Mouse (Mus musculus) gastrocnemius, adult 2 months (tissue): Measurements from ENCODE around the gene Dclk1. TPM values are rescaled to one million over a fixed set of nuclear protein-coding genes. Genes with fewer than 3 reads are reported as not detected.

Experiments
- DNase-seq: peaks from one replicate; pipeline ENCODE4 v3.0.0; 2022
- H3K27ac ChIP-seq: fragments of 200-600 bp; 2 replicates; pipeline ENCODE4 v1.8.1; 2022; ENCODE audit warnings: mild to moderate bottlenecking
- H3K4me3 ChIP-seq: fragments of 200-600 bp; 2 replicates; pipeline ENCODE4 v1.8.1; 2022; ENCODE audit warnings: mild to moderate bottlenecking, moderate library complexity
- CTCF ChIP-seq: fragments of 200-600 bp; IDR thresholded peaks from 2 replicates; pipeline ENCODE4 v1.8.1; 2022; ENCODE audit warnings: antibody characterized with exemption, mild to moderate bottlenecking, moderate library complexity
- intact Hi-C: fragments of 180-260 bp; cut with DNase I; formaldehyde crosslinking; loops from one replicate; pipeline ENCODE4 v1.15.1; 2025
- total RNA-seq, 2 experiments: library from RNA; stranded (reverse); gene quantifications; 2 replicates each; pipeline ENCODE4 v1.2.3; 2021

The Dclk1 gene
- total RNA-seq, 2 experiments from 2014 or later, result 1.5 to 3.5 TPM

- no peak overlapping the region for H3K27ac ChIP-seq
- DNase-seq, result no peak
- no peak for TF ChIP-seq CTCF
- H3K4me3 ChIP-seq, result no peak overlapping the region
- intact Hi-C loops, result no loop called here
These were observed 297.2 kb downstream of the Dclk1 start for GRCm38 (mm10) chr3:55539400-55539799.

- intact Hi-C loops, result no loop called here
- Histone ChIP-seq H3K4me3 (0 out of 2 replicates have a peak overlapping the region, but pooled peaks have one; percentile 17), H3K27ac (no peak overlapping the region)
- TF ChIP-seq CTCF, result no peak
- DNase-seq, result peak; percentile 68
These were observed 297.7 kb downstream of the Dclk1 start for GRCm38 (mm10) chr3:55539811-55540293.

- intact Hi-C loops, result no loop called here
- Histone ChIP-seq H3K4me3 (no peak overlapping the region), H3K27ac (no peak overlapping the region)
- TF ChIP-seq CTCF, result no peak
- DNase-seq, result no peak
These were observed 298.4 kb downstream of the Dclk1 start for GRCm38 (mm10) chr3:55540406-55541140.

- no peak for DNase-seq
- Histone ChIP-seq H3K4me3 (no peak overlapping the region), H3K27ac (no peak overlapping the region)
- TF ChIP-seq CTCF, result no peak
- intact Hi-C loops, result no loop called here
These were observed 299.6 kb downstream of the Dclk1 start for GRCm38 (mm10) chr3:55541799-55542198.

- DNase-seq, result peak; percentile 54
- intact Hi-C loops, result no loop called here
- TF ChIP-seq CTCF, result peak; percentile 36; the same call in 1 of the 2 replicates
- peak overlapping the region; percentile 46 for H3K4me3 ChIP-seq
- H3K27ac ChIP-seq, result no peak overlapping the region
These were observed 300.1 kb downstream of the Dclk1 start for GRCm38 (mm10) chr3:55542310-55542709.

GRCm38 (mm10) chr3:55542947-55543346, 300.8 kb downstream of the Dclk1 start:
- Histone ChIP-seq H3K27ac (no peak overlapping the region), H3K4me3 (peak overlapping the region; percentile 46)
- intact Hi-C loops, result no loop called here
- DNase-seq, result no peak
- TF ChIP-seq CTCF, result no peak

- H3K4me3 ChIP-seq, result no peak overlapping the region
- DNase-seq, result no peak
- H3K27ac ChIP-seq, result no peak overlapping the region
- TF ChIP-seq CTCF, result no peak
- intact Hi-C loops, result no loop called here
These were observed 301.9 kb downstream of the Dclk1 start for GRCm38 (mm10) chr3:55543929-55544684.

- Histone ChIP-seq H3K27ac (no peak overlapping the region), H3K4me3 (no peak overlapping the region)
- no peak for DNase-seq
- no peak for TF ChIP-seq CTCF
- intact Hi-C loops, result no loop called here
These were observed 303.1 kb downstream of the Dclk1 start for GRCm38 (mm10) chr3:55545296-55545695.

GRCm38 (mm10) chr3:55545916-55546315, 303.8 kb downstream of the Dclk1 start:
- no peak for TF ChIP-seq CTCF
- no peak overlapping the region for H3K27ac ChIP-seq
- DNase-seq, result no peak
- intact Hi-C loops, result no loop called here
- no peak overlapping the region for H3K4me3 ChIP-seq

- no peak overlapping the region for H3K4me3 ChIP-seq
- TF ChIP-seq CTCF, result no peak
- intact Hi-C loops, result no loop called here
- peak overlapping the region; percentile 61; the same call in 1 of the 2 replicates for H3K27ac ChIP-seq
- DNase-seq, result no peak
These were observed 304.9 kb downstream of the Dclk1 start for GRCm38 (mm10) chr3:55547106-55547505.

- no peak overlapping the region for H3K4me3 ChIP-seq
- H3K27ac ChIP-seq, result no peak overlapping the region
- DNase-seq, result no peak
- no peak for TF ChIP-seq CTCF
- intact Hi-C loops, result no loop called here
These were observed 307.2 kb downstream of the Dclk1 start for GRCm38 (mm10) chr3:55549376-55549775.

GRCm38 (mm10) chr3:55550962-55551361, 308.8 kb downstream of the Dclk1 start:
- no peak for DNase-seq
- no peak for TF ChIP-seq CTCF
- H3K4me3 ChIP-seq, result no peak overlapping the region
- H3K27ac ChIP-seq, result no peak overlapping the region
- intact Hi-C loops, result no loop called here

- H3K27ac ChIP-seq, result no peak overlapping the region
- no peak for DNase-seq
- TF ChIP-seq CTCF, result no peak
- intact Hi-C loops, result no loop called here
- no peak overlapping the region for H3K4me3 ChIP-seq
These were observed 309.7 kb downstream of the Dclk1 start for GRCm38 (mm10) chr3:55551912-55552311.
